Mouse (Mus musculus) pancreas, adult 10 weeks (tissue): ENCODE data around the gene Ipcef1. TPM values are rescaled to one million over a fixed set of nuclear protein-coding genes. Genes with fewer than 3 reads are reported as not detected.

ENCODE experiments used
- polyA plus RNA-seq: library from polyadenylated mRNA; stranded (reverse); fragments of 350-450 nt; fragmentation: Illumina TruSeq; extraction: RNeasy Lipid Tissue Mini Kit (QIAGEN cat#74804); gene quantifications from one replicate; pipeline ENCODE4 v1.2.3, GENCODE M21; 2015; ENCODE audit warnings: low read depth, low replicate concordance; ENCODE audit not compliant: insufficient read depth

The Ipcef1 gene
- polyA plus RNA-seq: 0.17 TPM

GRCm38 (mm10) chr10:7052315-7053017 is at the start of gene Ipcef1:
Ipcef1 (minus strand) TSS chr10:7052478.

Other genes with a start within 250 kb of the Ipcef1 start
- 3.2 TPM for gene Cnksr3, start 159.8 kb upstream of the Ipcef1 start, polyA plus RNA-seq